Mouse (Mus musculus) cortical plate, adult 2 months (tissue): ENCODE data around the gene Olfr487.
"Not testable (repeated sequence)": the region's sequence is repeated elsewhere in the genome, so short reads cannot be mapped to it uniquely, and the experiment has no call there.

ENCODE experiments used
- CTCF ChIP-seq: fragments of 200-500 bp; IDR thresholded peaks from 2 replicates; pipeline ENCODE4 v1.5.1; 2011; ENCODE audit warnings: mild to moderate bottlenecking, control low read depth, low read length; ENCODE audit not compliant: insufficient read depth; ENCODE audit errors: extremely low read depth
- POLR2A ChIP-seq: fragments of 200-500 bp; IDR thresholded peaks from 2 replicates; pipeline ENCODE4 v1.6.1; 2011; ENCODE audit warnings: mild to moderate bottlenecking, low read length, control low read depth; ENCODE audit not compliant: insufficient read depth; ENCODE audit errors: extremely low read depth

GRCm38 (mm10) chr7:108172642-108173041 lies 41.8 kb downstream of the Olfr487 start, which contains the start of gene Olfr486:
- TF ChIP-seq CTCF, POLR2A: not testable (repeated sequence)
